Mouse (Mus musculus): ENCODE results near the gene Sh3pxd2b.

Sh3pxd2b gene

DNA sequence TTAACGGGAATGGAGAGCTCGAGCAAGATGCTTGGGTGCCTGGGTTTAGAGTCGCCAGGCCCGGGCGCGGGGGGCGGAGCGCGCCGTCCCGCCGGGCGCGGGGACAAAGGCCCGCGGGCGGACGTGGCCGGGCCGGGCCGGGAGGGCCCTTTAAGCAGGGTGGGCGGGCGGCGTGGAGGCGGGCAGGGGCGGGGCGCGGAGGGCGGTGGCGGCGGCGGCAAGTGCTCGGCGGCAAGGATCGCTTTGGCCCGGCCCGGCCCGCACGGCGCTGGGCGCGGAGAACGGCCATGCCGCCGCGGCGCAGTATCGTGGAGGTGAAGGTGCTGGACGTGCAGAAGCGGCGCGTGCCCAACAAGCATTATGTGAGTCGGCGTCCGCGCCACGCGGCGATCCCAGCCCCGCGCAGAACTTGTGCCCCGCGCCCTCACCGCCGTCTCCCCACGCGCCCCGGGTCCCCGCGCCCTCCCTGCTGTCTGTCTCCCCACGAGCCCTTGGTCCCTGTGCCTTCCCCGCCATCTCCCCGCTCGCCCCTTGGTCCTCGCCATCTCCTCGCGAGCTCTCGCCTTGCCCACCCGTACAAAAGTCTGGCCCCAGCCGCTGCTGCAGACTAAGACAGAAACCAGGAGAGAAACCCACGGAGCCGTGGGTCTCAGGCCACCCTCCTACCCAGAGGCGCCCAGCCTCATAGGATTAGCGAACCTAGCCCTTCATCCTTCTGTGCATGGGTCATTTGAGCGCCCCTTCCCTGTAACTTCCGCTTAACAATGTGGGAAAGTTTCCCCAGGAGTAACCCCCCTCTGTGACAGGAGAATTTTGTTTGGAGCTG is at the start of gene Sh3pxd2b:
Gene Sh3pxd2b, plus strand, starts transcription at position 214 of the 826 bp plus-strand sequence.
- peak; percentile 84 for DNase-seq

DNA sequence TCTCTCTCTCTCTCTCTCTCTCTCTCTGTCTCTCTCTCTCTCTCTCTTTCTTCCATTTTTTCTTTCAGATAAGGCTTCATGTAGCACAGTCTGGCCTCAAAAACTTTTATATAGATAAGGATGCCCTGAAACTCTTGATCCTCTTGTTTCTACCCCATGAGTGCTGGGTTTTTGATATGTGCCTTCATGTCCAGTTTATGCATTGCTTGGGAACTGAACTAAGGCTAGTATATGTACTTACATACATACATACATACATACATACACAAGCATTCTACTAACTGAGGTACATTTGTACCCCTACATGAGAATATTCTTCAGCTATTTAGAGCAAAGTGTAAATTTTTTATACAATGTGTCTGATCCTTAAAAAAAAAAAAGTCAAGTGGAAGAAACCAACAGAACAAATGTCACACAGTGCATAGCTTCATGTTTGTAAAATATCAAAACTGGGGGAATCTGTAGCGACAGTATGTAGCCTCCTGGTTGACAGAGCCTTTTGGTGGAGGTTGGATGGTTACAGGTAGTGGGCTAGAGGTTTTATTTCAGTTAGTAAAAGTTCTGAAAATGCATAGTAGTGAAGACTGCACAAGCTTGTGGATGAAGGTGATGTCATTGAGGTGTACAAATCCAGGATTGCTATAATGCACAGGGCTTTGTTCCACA is 49.6 kb upstream of the Sh3pxd2b start:
- DNase-seq: no peak

DNA sequence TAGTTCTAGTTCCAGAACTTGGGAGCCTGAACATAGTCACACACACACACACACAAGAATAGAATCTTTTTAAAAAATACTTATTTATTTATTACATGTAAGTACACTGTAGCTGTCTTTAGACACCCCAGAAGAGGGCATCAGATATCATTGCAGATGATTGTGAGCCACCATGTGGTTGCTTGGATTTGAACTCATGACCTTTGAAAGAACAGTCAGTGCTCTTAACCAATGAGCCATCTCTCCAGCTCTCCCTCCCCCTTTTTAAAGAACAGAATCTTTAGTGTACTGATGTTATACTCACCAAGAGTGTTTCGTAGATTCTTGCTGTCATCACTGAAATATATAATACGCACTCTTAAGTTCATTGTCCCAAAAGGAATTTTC is 49.1 kb upstream of the Sh3pxd2b start:
- no peak for DNase-seq

DNA sequence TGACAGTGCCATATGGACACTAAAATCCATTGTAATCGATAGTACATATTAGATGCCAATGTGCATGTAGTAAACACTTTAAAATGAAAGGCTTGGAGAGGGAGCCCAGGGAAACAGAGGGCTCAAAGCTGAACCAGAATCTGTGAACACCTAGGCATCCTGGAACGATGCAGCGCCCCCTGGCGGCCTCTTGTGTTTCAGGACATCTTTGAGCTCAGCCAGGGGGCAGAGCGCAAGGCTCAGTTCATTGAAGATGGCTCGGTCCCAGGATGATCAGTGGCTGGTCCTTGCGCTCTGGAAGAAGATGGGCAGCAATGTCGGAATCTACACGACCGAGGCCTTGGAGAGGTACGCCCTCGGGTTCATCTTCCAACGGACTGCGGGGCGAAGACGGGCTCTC is 47.8 kb upstream of the Sh3pxd2b start, which contains the start of gene Hbq1a:
Gene Hbq1a, plus strand, starts transcription at position 205 of the 400 bp plus-strand sequence.
- DNase-seq: peak; percentile 69

DNA sequence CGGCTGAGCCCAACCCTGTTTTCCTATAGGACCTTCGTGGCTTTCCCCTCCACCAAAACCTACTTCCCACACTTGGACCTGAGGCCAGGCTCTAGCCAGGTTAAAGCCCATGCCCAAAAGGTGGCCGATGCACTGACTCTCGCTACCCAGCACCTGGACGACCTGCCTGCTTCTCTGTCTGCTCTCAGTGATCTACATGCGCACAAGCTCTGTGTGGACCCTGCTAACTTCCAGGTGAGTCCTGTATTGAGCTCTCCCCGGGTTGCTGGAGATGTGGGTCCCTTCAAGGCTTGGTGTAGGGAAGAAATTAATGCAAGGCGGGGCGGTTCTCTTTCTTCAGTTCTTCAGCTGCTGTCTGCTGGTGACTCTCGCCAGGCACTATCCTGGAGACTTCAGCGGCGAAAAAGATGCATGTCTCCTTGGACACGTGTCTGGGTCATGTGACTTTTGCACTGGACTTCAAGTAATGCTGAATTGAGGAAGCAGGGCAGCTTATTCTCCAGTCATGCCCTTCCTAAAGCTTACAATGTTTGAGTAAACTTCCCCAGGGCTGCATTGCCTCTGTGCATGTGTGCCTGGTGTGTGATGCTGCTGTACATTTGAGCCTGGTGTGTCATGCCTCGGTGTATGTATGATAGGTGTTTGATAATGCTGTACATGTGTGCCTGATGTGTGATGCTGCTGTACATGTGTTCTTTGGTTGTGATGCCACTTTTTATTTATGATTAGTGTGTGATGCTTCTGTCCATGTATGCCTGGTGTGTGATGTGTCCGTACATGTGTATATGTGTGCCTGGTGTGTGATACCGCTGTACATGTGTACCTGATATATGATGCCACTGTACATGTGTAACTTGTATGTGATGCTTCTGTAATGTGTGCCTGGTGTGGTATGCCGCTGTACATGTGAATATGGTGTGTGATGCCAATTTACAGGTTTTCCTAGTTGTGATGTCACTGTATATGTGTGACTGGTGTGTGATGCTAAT is 47.0 kb upstream of the Sh3pxd2b start:
- DNase-seq: no peak

DNA sequence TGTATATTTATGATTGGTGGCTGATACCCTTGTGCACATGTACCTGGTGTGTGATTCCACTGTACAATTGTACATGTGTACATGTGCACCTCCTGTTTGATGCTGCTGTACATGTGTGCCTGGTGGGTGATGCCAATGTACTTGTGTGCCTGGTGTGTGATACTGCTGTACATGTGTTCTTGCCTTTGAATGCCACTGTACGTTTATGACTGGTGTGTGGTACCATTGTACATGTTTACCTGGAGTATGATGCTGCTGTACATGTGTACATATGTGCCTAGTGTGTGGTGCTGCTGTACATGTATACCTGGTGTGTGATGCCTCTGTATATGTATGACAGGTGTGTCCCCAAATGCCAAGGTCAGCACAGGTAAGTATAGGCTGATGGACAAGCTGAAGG is 46.1 kb upstream of the Sh3pxd2b start:
- no peak for DNase-seq

DNA sequence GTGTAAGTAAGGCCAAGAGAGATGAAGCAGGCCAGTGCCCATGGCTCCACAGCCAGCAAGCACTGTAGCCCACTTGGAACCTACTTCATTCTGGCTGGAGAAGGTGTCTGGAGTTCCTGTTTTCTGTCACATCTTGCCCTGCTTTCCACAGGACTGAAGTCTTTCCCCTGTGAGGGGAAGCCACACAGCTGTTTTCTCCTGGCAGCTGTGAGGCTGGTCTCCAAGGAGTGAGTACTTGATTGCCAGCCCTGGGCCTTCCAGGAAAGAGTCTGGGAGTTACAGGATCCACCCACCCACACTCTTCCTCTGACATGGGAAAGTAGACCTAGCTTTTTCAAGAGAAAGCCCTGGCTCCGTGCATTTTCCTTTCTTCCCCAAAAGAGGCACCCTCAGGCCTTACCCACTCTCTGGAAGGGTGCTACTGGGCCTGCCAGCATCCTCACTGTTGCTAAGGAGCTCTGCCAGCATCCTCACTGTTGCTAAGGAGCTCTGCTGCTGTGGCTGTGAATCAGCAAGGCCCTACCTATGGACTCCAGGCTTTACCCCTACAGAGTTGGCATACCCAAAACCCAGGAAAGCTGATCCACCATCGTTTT is 44.7 kb upstream of the Sh3pxd2b start:
- no peak for DNase-seq

DNA sequence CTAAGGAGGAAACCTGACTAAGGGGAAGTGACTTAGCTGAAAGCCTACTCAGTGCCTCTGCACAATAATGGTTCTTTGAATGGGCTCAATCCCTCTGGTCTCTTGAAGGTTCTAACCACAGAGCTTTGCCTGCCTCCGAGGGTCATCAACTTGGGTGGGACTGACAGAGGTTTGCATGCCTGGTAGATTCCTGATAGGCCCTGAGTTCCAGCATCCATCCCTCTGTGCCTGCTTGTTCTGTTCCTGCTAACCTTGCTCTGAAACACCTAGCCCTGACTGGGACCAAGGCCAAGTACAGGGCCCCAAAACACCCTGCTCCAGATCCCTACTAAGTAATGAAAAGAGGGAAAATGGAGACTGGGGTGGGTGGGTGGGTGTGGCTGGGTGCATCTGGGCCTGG is 44.2 kb upstream of the Sh3pxd2b start:
- no peak for DNase-seq

DNA sequence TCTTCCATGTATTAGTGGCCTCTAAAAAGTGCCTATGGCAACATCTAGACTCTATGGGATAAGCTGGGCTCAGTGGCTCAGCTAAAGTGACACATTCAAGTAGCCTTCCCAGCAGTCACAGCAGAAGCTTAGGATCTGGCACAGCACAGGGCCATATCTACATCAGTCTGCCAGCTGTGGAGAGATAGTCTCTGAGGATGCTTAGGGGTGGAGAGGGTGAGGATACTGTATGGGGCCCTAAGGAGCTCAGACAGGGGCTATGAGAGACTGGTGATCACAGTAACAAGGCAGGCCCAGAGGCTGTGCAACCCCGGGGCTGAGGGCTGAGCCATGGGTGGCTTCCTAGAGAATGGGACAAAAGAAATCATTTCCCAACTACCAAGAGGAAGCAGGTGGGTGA is 40.6 kb upstream of the Sh3pxd2b start:
- DNase-seq: no peak

DNA sequence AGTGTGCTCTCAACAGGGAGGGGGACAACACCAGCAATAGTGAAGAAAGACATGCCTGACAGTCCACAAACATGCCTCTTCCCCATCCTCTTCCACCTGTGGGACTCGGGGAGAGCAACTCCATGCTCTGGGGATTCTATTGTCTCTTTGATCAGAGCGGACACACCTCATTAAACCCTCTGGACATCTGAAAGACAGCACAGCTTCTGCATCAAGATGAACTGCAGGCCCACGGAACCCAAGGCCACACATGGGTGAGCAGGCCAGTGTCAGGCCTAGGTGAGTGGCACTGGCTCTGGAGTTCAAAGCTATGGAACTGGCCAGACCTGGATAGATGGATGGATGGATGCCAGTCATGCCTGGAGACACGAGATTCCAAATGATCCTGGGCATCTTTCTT is 38.2 kb upstream of the Sh3pxd2b start:
- DNase-seq: no peak

DNA sequence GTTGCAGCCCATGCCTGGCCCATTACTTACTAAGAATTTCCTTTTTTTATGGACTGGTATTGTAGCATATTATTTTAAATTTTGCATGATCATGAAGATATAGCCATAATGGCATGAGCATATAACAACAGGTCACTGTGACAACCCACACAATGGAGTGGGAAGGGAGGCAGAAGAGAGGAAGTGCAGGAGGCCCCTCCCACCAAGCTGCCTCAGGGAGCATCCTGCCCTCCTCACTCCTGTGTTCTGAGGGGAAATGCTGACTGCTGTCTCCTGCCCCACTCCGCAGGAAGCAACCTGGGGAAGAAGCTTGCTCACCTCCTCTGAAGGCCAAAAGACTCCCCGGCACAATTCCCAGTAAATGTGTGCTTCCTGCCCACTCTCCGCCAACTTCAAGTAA is 37.7 kb upstream of the Sh3pxd2b start:
- no peak for DNase-seq

DNA sequence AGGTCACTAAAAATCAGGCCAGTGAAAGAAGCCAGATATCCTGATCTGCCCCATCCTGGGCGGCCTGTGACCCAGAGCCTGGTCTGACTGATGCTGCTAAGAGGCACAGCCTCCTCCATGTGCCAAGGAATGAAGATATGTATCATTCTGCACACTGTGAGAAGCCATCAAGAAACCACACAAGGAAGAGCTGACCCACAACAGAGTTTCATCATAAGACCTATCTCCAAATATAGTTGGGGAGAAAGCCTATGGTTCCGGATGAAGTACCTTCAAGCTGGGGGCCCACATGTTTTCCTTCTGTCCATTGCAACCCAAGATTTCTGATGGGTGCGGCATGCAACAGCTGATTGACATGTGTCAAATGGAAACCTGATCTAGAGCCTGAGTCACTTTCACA is 31.6 kb upstream of the Sh3pxd2b start:
- DNase-seq: no peak

DNA sequence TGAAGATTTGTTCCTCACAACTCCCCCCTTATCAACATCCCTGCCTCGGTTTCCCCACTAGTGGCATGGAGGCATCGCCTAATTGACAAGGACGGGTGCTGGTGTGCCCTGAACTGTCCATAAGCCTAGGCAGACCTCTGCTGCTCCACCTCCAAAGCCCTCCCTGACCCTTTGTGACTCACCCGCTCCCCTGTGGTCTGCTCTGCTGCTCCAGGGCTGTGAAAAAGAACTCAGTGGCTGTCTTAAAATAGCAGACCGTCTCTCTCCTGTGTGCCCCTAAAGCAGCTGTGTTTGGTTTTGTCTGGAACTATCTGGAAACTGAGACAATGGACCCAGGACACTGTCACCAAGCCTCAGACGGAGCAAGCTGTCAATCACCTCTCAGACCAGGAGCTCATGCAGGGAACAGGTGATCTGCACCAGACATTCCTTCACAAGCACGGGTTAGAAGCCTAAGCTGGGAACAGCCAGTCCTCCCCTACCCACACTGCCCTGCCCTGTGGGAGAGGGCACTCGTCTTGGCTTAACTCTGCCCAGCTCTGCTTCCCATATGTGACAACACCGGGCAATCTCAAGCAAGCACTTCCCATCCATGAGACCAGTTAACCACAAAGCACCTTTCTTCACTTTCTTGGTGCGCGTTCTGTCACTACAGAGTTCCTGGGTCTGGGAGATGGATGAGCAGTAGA is 27.0 kb upstream of the Sh3pxd2b start:
- no peak for DNase-seq

DNA sequence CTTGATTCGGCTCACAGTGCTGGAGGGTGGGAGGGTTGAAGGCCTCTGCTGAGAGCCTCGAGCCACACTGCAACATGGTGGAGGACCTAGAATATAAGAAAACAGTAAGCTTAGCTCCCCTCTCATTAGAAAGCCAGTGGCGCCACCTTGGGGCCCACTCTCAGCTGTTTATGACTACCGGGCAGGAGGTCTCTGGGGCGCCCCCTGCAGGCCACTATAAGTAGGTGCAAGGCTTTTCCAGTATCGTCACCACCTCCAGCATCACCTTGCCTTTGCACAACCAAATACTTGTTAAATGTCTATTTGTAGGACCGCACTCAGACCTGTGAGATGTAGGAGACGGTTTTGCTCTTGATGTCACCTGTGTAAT is 26.4 kb upstream of the Sh3pxd2b start:
- peak; percentile 74 for DNase-seq

DNA sequence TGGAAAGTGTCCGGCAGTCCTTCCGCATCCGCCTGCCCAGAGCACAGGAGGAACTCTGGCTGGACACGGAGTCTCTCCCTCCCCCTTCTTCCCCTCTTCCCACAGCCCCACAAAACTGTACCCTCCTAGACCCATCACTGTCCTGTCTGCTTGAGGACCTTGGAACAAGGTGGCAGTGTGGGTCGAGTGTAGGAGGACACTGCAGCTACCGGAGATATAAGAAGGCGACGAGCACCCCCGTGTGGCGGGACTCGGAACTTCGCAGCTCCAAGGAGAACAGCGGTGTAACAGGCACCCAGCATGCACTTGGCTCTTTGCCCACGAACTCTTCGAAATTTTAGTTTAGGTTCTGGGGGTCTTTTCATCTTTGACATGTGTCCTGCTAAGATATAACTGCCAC is 23.0 kb upstream of the Sh3pxd2b start:
- DNase-seq: peak; percentile 91

DNA sequence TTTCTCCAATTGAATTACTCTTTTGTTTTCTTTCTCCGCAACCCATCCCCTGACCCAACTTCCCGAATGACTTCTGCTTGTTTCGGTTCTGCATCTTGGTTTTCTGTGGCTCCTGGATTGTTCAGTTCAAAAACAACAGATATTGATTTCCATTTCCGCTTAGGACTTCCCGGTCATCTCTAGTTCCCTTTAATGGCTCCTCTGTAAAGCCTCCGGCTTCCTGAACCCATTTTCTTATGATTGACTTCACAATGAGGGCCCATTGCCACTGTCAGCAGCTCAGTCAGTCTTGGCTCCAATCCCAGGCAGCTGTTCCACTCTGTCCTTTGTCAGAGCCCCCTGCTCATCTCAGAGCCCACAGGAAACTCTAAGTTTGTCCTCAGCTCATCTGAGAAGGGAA is 16.5 kb upstream of the Sh3pxd2b start:
- DNase-seq: peak; percentile 80

DNA sequence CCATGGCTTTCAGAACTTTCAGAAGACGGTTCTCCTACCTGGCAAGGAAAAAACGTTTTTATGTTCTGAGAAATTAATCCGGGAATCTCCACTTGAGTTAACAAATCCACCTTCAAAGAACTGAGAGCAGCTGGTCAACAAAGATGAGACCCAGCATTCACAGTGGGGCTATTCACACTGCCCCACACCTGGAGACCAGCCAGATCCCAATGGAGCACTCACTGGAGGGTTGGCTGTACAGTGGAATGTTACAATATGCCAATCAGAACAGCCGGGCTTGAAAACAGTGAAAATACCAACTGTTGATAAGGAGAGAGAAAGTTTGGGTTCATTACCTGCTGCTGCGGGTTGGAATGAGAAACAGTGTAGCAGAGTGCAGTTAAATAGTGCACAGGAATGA is 15.8 kb upstream of the Sh3pxd2b start:
- no peak for DNase-seq

DNA sequence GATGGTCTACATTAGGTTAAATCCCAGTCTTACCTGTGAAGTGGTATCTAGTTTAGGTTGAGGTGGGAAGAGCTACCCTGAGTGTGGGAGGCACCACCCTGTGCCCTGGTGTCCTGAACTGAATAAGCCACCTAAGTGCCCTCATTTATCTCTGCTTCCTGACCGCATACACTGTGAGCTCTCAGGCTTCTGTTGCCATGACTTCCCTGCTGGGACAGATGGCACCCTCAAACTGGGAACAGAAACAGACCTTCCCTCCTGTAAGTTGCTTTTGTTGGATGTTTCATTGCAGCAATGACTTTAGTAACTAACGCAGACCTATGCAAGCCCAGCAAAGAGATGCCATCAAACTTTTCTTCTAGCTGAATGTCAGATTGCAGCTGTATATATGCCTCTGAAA is 14.4 kb upstream of the Sh3pxd2b start:
- DNase-seq: no peak

DNA sequence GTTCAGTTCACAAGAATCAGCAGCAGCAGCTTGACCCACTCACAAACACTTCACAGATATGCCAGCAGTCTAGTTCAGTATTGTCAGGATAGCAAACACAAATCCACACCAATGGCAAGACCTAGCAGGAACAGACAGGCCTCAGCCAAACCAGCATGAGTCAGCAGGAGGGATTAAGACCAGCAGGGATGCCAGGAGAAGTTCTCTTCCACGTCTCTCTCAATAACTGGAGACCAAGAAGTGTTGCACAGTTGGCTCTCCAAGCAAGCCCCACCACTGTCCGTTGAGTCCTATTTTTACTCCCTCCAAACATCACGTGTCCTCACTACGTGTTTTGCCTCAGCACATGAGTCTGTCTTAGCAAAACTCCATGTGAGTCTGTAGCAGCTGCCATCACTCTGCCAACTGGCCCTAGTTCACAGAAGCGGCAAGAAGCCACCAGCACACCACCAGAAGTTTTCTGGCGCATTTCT is 11.1 kb upstream of the Sh3pxd2b start:
- no peak for DNase-seq

DNA sequence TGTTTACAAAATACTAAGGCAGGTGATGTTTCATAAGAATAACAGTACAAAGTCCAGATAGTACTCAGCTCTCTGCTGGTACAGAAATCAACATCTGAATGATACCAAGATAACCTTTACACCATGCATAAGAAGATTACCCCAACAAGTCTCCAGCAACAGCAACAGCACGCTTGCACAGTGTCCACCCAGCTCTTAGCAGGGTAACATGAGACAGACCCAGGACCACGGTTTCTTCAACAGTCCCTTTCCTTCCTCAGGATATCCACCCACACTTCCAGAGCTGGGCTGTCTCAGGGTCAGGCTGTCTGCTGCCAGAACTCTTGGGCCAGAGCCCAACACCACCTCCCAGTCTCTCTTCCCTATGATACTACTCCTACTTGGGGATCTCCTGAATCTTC is 8.5 kb upstream of the Sh3pxd2b start:
- peak; percentile 70 for DNase-seq

DNA sequence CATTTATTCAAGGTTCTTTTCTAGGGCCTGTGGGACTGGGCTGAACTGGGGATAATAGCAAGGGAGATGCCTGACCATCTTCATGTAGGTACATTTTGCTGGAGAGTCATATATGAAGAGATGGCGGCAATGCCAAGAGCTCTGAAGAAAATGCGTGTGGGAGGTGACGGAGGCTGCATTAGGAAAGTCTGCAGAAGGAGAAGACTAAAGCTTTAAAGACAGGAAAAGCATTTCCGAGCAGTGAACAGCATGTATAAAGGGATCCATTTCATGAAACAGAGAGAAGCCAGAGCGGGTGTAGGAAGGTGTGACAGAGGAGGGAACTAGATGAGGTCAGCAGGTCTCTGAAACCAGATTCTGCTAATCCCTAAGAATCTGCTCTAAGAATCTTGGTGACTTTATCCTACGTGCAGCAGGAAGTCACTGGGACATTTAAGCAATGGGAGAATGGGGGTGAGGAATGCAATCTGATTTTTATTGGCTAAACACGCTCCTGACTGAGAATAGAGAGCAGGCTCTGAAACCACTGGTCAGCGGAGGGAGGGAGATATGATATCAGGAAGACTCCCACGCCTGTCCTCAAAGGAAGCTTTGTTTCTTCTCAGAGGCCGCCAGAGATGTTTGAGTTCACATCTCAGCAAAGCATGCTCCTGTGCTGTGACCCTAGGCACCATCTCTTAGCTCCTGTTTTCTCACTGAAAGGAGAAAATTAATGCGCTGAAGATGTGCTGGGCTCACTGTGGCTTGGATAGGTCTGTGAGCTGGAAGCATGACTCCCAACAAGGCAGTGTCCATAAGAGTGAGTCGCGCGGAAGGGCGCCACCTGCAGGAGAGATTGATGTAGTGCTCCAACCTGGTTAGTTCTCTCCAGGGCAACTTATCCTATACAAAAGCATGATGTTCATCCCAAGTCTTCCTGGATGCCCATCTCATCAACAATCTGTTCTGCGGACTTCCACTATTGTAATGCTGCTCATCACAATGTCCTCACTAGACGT is 6.8 kb upstream of the Sh3pxd2b start:
- DNase-seq: peak; percentile 54

Measured in kidney, postnatal 14 days (tissue).